Mouse (Mus musculus): Measurements from ENCODE around the gene Trim47. TPM values are rescaled to one million over a fixed set of nuclear protein-coding genes. Genes with fewer than 3 reads are reported as not detected.

Trim47 gene
- polyA plus RNA-seq, 1 experiment from 2014 or later, result 4.3 TPM

DNA sequence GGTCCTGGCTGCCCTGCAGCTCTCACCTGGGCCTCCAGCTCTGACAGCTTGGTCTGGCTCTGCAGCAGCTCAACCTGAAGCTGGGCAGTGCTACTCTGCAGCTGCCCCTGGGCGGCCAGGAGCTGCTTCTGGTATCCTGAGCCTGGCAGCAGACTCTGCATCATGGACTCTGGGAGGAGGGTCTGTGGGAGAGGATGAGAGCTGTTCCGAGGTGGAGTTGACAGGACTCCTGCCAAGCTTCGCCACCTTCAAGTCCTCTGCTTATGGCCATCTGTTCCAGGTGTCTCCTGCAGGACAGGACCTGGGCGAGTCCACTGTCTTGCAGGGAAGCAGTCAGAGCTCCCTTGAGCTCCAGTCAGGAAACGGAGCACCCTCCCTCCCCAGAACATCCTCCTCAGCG is 22.3 kb upstream of the Trim47 start:
- H3K4me1 ChIP-seq (replicated peaks), result peaks cover 30% of the 10 kb centered on the region
- H3K27ac ChIP-seq, result 0 out of 2 replicates have a peak overlapping the region, but pooled peaks have one; percentile 1
- peaks cover 100% of the 10 kb centered on the region for H3K36me3 ChIP-seq

DNA sequence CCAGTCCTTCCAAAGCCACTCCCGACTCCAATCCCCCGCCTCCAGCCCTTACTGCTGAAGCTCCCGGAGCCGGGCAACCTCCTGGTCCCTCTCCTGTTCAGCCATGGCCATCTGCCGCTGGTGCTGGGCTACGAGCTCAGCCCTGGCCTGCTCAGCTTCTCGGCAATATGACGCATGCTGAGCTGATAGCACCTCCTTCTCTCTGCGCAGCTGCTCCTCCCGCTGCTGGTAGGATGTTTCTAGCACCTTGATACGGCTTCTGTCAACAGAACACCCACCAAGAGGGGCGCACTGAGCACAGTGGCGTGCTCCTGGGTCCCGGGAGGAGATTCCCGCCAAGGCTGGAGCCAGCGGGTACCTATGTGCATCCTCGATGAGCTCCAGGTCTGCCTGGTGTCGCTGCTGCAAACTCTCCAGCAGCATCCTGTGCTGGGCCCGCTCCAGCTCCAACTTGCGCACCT is 21.8 kb upstream of the Trim47 start:
- no peak overlapping the region for H3K4me3 ChIP-seq
- DNase-seq (ENCODE audit: low spot score), result no peak
- H3K4me1 ChIP-seq (replicated peaks), result peaks cover 30% of the 10 kb centered on the region
- no peaks in the 10 kb centered on the region for H3K9me3 ChIP-seq
- no peaks in the 10 kb centered on the region for H3K27me3 ChIP-seq (ENCODE audit: insufficient read depth, poor library complexity, severe bottlenecking)
- WGBS, result 69% methylated on average over 20 of the region's 20 CpGs
- H3K36me3 ChIP-seq, result peaks cover 100% of the 10 kb centered on the region
- peak overlapping the region; percentile 41; the same call in 1 of the 2 replicates for H3K27ac ChIP-seq

More for the DNA sequence above, 22.3 kb upstream of the Trim47 start:
- DNase-seq (ENCODE audit: low spot score), result no peak
- WGBS, result 85% methylated on average over 6 of the region's 6 CpGs
- H3K27me3 ChIP-seq (ENCODE audit: insufficient read depth, poor library complexity, severe bottlenecking), result no peaks in the 10 kb centered on the region
- H3K4me3 ChIP-seq, result no peak overlapping the region
- no peaks in the 10 kb centered on the region for H3K9me3 ChIP-seq

DNA sequence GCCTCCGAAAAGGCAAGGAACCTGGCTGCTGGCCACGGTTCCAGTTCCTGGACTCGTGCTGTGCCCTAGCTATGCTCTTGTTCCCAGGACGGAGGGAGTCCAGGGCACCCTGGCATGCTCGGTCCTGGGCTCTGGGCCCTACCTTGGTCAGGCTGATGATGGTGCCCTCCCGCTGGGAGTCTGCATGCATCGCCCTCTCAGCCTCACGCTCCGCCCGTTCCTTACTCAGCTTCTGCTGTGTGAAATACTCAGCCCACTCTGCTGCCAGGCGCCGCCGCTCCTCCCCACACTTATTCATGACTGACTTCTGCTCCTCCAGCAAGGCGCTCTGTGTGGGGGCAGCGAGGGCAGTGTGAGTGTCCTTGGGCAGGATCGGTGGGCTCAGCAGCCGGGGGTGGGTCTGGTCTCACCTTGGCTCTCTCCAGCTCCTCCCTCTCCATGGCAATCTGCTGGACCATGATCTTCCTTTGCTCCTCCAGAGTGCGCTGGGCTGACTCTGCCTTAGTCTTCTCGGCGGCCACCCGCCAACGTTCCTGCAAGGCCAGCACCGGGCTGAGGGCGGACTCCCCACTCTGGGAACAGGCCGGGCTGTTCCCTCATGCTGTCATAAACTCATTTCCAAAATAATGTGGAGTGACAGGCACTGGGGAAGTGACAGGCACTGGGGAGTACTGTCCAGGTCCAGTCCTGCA is 19.4 kb upstream of the Trim47 start:
- peaks cover 99% of the 10 kb centered on the region for H3K36me3 ChIP-seq
- H3K27me3 ChIP-seq (ENCODE audit: insufficient read depth, poor library complexity, severe bottlenecking), result no peaks in the 10 kb centered on the region
- no peak for DNase-seq (ENCODE audit: low spot score)
- no peaks in the 10 kb centered on the region for H3K9me3 ChIP-seq
- H3K27ac ChIP-seq, result no peak overlapping the region
- H3K4me1 ChIP-seq (replicated peaks), result peaks cover 40% of the 10 kb centered on the region
- WGBS, result 77% methylated on average over 25 of the region's 25 CpGs
- no peak overlapping the region for H3K4me3 ChIP-seq

DNA sequence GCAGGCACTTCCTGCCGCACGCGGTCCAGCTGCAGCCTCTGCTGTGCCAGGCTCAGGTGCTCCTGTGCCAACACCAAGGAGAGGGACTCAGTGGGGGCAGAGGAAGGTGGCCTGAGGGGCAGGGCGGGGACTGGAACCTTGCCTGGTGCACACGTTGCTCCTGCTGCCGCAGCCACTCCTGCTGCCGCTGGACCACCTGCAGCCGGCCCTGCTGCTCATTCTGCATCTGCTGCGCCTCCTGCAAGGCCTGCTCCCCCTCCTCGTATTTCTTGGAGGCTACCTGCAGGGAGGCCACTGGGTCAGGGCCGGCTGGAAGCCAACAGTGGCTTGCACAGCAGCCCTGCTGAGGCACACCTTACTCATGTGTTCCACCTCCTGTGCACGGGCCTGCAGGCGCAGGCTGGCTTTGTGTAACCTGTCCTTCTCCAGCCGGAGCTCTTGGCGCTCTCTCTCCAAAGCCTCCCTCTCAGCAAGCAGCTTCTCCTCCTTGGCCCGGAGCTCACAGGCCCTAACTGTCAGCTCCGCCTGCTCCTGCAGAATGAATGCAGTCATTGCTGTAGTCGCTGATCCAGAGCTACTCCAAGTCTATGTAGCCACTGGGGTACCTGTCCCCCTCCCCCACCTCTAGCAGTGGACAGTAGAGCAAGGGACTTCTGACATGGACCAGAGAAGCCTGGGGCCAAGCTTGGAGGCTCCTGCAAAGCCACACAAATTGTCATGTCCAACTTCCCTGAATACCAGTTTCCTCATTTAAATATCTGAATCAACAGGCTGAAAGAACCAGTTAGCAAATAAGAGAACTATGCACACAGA is 18.7 kb upstream of the Trim47 start:
- H3K27me3 ChIP-seq (ENCODE audit: insufficient read depth, poor library complexity, severe bottlenecking), result no peaks in the 10 kb centered on the region
- DNase-seq (ENCODE audit: low spot score), result no peak
- H3K9me3 ChIP-seq, result no peaks in the 10 kb centered on the region
- H3K27ac ChIP-seq, result no peak overlapping the region
- H3K4me1 ChIP-seq (replicated peaks), result peaks cover 40% of the 10 kb centered on the region
- no peak overlapping the region for H3K4me3 ChIP-seq
- H3K36me3 ChIP-seq, result peaks cover 91% of the 10 kb centered on the region
- 56% methylated on average over 18 of the region's 18 CpGs for WGBS

DNA sequence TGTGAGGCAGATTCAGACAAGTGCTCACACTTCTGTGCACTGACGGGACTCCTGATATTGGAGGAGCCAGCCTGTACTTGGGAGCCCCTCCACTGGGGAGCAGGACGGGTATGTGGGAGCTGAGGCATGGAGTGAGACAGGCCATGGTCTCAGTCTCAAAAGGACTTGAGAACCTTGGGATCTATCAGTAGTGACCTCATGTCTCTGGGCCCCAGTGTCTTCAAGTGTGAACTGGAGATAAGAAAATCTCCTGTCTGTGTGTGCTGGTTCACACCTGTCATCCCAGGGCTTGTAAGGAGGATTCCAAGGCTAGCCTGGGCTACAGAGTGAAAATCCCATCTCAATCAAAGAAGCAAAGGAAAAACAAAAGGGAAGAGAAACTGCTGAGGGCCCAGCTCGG is 16.5 kb upstream of the Trim47 start:
- Histone ChIP-seq H3K36me3 (peaks cover 69% of the 10 kb centered on the region), H3K4me3 (no peak overlapping the region), H3K9me3 (no peaks in the 10 kb centered on the region), H3K27me3 (ENCODE audit: insufficient read depth, poor library complexity, severe bottlenecking) (no peaks in the 10 kb centered on the region), H3K27ac (no peak overlapping the region), H3K4me1 (replicated peaks) (peaks cover 39% of the 10 kb centered on the region)
- no peak for DNase-seq (ENCODE audit: low spot score)
- 83% methylated on average over 3 of the region's 3 CpGs for WGBS

DNA sequence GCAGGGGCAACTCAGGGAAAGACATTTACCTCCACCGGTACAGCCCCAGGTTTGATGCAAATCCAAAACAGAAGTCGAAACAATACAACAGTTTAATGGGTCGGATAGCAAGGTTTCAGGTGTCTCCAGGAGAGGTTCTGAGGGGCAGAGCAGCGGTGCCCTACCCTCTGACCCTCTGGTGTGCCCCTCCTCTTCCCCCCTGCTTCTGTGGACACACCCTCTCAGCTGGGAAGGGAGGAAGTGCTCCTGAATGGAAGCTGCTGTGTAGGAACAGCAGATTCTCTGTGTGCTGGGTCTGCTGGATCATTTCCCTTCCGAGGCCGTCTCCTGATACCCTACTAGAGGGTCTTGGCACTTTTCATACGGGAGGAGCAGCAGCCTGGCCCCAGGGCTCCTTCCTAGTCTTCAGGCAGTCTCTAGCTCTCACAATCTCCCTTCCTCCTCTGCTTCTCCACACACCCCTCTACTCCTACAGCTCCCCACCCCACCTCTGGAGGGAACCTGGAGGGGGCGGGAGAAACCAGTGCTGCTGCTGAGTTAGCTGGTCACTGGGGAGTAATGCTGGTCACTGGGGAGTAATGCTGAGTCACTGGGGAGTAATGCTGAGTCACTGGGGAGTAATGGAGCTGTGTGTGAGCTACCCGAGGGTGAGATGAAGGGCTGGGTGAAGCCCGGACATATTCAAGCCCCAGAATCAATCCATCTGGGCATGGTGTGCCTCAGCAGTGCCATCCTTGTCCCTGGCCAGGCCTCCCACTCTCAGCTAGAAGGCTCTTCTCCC is 15.4 kb upstream of the Trim47 start:
- peak overlapping the region; percentile 46 for H3K27ac ChIP-seq
- no peaks in the 10 kb centered on the region for H3K27me3 ChIP-seq (ENCODE audit: insufficient read depth, poor library complexity, severe bottlenecking)
- H3K4me3 ChIP-seq, result no peak overlapping the region
- peaks cover 40% of the 10 kb centered on the region for H3K4me1 ChIP-seq (replicated peaks)
- 73% methylated on average over 10 of the region's 10 CpGs for WGBS
- DNase-seq (ENCODE audit: low spot score), result no peak
- H3K36me3 ChIP-seq, result peaks cover 58% of the 10 kb centered on the region
- no peaks in the 10 kb centered on the region for H3K9me3 ChIP-seq

DNA sequence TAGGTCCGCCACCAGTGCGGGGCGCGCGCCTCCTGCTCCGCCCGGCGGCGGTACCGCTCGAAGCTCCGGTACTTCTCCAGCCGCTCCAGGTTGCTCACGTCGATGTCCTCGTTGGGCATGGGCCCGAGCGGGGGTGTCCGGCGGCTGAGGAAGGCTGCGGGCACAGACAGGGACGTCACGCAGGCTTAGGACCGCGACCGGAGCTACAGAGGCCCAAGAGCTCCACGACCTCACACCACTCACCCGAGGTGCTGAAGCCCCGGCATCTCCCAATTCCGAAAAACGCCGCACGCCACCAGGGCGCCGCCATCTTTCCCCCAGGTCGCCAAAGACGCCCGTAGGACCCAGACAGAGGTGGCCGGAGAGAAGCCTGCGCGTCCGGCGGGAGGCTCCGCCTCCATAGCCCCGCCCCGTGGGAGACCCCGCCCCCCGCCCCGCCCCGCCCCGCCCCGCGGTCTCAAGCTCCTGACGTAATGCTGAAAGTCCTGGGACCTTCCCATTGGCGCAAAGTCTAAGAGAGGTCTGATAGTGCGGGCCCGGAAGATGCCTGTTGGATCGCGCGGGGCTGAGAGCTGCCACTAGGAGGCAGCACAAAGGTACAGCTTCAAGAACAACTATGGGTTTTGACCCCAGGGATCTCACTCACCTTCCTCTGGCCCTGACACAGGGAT is 11.6 kb upstream of the Trim47 start, which contains the start of gene Mrpl38:
Mrpl38 (minus strand) TSS at position 401 of the 671 bp plus-strand sequence.
- WGBS, result under 1% methylated on average over 60 of the region's 60 CpGs
- peak; percentile 98 for DNase-seq (ENCODE audit: low spot score)
- no peaks in the 10 kb centered on the region for H3K27me3 ChIP-seq (ENCODE audit: insufficient read depth, poor library complexity, severe bottlenecking)
- H3K27ac ChIP-seq, result peak within 1 kb of the TSS; percentile 93
- H3K4me3 ChIP-seq, result peak within 1 kb of the TSS; percentile 99
- H3K9me3 ChIP-seq, result no peaks in the 10 kb centered on the region
- H3K36me3 ChIP-seq, result peaks cover 55% of the 10 kb centered on the region
- peaks cover 37% of the 10 kb centered on the region for H3K4me1 ChIP-seq (replicated peaks)

DNA sequence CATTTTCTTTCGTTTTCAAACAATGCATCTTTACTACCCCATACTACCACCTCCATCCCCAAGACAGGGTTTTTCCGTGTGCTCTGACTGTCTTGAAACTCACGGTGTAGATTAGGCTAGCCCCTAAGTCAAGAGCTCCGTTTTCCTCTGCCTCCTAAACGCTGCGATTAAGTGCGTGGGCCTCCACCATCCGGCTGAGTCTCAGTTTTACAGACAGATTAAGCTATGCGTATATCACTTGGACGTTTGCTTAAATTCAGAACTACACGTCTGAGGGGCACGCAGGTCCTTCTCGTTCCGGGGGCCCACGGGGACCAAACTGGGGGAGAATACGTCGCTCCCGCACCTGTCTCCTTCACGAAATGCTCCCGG is 11.1 kb upstream of the Trim47 start:
- H3K27me3 ChIP-seq (ENCODE audit: insufficient read depth, poor library complexity, severe bottlenecking), result no peaks in the 10 kb centered on the region
- H3K4me1 ChIP-seq (replicated peaks), result peaks cover 36% of the 10 kb centered on the region
- WGBS, result 1% methylated on average over 20 of the region's 20 CpGs
- H3K27ac ChIP-seq, result peak overlapping the region; percentile 93
- H3K36me3 ChIP-seq, result peaks cover 55% of the 10 kb centered on the region
- DNase-seq (ENCODE audit: low spot score), result no peak
- no peaks in the 10 kb centered on the region for H3K9me3 ChIP-seq
- H3K4me3 ChIP-seq, result peak overlapping the region; percentile 99

DNA sequence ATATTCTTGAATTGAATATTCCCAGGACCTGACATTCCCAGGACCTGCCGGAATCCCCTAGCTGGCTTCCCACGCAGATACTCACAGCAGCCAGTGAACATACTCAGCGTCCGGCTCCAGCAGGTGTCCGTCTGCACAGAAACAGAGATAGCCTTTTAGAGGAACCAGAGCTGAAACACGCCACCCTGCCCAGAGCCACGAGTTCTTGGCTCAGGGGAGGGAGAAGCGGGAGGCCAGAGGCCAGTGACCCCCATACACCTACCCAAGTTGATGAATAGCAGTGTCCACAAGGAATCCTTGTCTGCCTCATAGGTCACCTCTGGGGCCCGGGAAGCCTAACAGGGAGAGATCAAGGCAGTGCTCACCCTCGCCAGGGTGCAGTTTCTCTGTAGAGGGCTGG is 7.2 kb upstream of the Trim47 start:
- no peak for DNase-seq (ENCODE audit: low spot score)
- Histone ChIP-seq H3K9me3 (no peaks in the 10 kb centered on the region), H3K27ac (no peak overlapping the region), H3K4me3 (no peak overlapping the region), H3K27me3 (ENCODE audit: insufficient read depth, poor library complexity, severe bottlenecking) (peaks cover 10% of the 10 kb centered on the region), H3K4me1 (replicated peaks) (peaks cover 57% of the 10 kb centered on the region), H3K36me3 (peaks cover 58% of the 10 kb centered on the region)
- WGBS, result 89% methylated on average over 10 of the region's 10 CpGs

DNA sequence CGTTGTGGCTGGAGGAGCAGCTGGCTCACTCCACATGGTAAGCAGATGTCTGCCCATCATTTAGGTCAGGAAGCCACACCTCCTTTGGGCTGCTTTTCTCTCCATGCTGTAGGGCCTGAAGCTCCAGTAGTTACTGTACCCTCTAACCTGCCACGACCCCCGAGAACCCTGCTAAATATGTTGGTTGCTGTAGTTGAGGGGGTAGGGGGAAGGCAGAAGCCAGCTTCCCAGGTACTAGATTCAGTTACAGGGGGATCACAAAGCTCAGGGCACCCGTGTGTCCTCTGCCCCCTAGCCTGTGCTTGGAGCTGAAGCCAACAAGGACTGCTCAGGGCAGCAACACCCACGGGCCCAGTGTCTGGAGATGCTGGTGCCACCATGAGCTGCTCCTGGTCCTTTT is 6.5 kb upstream of the Trim47 start:
- Histone ChIP-seq H3K27me3 (ENCODE audit: insufficient read depth, poor library complexity, severe bottlenecking) (peaks cover 15% of the 10 kb centered on the region), H3K9me3 (no peaks in the 10 kb centered on the region), H3K36me3 (peaks cover 58% of the 10 kb centered on the region), H3K4me1 (replicated peaks) (peaks cover 56% of the 10 kb centered on the region), H3K27ac (no peak overlapping the region), H3K4me3 (no peak overlapping the region)
- WGBS, result 74% methylated on average over 5 of the region's 5 CpGs
- DNase-seq (ENCODE audit: low spot score), result no peak

DNA sequence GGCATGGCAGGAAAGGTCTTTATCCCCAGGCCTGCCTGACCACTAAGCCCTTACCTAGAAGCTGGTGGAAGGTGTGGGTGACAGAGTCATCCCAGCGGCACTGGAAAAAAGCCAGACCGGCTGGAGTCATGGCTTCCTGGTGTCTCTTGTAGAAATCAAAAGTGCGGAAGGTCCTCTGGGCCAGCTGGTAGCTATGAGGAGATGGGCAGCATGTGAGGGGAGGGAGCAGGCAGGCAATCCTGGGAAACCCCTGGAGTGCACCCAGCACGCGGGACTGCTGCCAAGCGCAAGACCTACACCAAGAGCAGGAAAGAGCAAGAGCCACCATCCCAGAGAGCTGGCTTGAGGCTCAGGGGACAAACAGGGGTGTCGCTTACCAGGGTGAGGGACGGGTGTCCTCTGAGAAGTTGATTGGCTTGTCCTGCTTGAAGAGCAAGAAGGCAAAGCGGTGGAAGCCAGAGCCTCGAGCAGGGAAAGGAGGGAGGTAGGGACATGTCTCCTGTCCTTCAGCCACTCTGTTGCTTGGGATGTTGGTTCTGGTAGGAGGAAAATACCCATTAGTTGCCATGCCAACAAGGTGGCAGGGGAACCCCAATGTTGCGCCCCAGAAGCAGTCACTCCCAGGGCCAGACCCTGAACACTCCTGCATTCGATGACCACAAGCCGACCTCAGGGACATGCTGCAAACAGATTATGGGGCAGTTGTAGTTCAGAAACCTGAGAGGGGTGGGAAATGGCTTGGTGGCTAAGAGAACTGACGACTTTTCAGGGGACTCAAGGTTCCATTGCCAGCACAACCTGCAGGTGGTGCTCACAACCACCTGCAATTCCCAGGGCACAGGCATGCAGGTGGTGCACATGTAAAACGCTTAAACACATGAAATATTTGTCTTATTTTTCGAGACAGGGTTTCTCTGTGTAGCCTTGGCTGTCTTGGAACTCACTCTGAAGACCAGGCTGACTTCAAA is 5.6 kb upstream of the Trim47 start:
- 85% methylated on average over 16 of the region's 16 CpGs for WGBS
- no peaks in the 10 kb centered on the region for H3K9me3 ChIP-seq
- H3K36me3 ChIP-seq, result peaks cover 58% of the 10 kb centered on the region
- DNase-seq (ENCODE audit: low spot score), result no peak
- H3K4me3 ChIP-seq, result no peak overlapping the region
- H3K27me3 ChIP-seq (ENCODE audit: insufficient read depth, poor library complexity, severe bottlenecking), result peaks cover 15% of the 10 kb centered on the region
- no peak overlapping the region for H3K27ac ChIP-seq
- peaks cover 55% of the 10 kb centered on the region for H3K4me1 ChIP-seq (replicated peaks)

Measured in hindbrain, embryonic 10.5 days (tissue).